Mouse (Mus musculus) midbrain, embryonic 11.5 days (tissue): ENCODE measurements at regions not wholly inside any gene's neighbourhood (a gene's known extent, or its start where the extent isn't known, plus 50 kb on each side); places are given as distances from the start of the nearest gene placed in this dataset.

ENCODE experiments used
- ATAC-seq: fragments of 200-750 bp; cut with Nextera tagmentation; 2 replicates; pipeline ENCODE4 v1.8.0; 2017; ENCODE audit warnings: moderate TSS enrichment, moderate library complexity; ENCODE audit not compliant: low FRiP score
- DNase-seq: peaks from one replicate; pipeline ENCODE4 v3.0.0; 2015; ENCODE audit warnings: low spot score; ENCODE audit errors: missing footprints
- H3K27ac ChIP-seq: fragments of 300-500 bp; sonication (generic); 2 replicates; pipeline ENCODE4 v1.5.1; 2014; ENCODE audit warnings: low read depth, low read length
- H3K27me3 ChIP-seq: fragments of 300-500 bp; sonication (generic); 2 replicates; pipeline ENCODE4 v1.6.1; 2014; ENCODE audit warnings: mild to moderate bottlenecking, low read length, moderate library complexity, mixed read lengths; ENCODE audit not compliant: control insufficient read depth, insufficient read depth
- H3K36me3 ChIP-seq: fragments of 300-500 bp; sonication (generic); 2 replicates; pipeline ENCODE4 v1.6.1; 2014; ENCODE audit warnings: mild to moderate bottlenecking, low read length, moderate library complexity, mixed read lengths; ENCODE audit not compliant: control insufficient read depth, insufficient read depth
- H3K4me1 ChIP-seq: fragments of 300-500 bp; sonication (generic); 2 replicates; pipeline ENCODE4 v1.6.1; 2014; ENCODE audit warnings: low read length; ENCODE audit not compliant: control insufficient read depth, insufficient read depth
- H3K4me2 ChIP-seq: fragments of 300-500 bp; sonication (generic); 2 replicates; pipeline ENCODE4 v1.6.1; 2014; ENCODE audit warnings: mild to moderate bottlenecking, moderate library complexity
- H3K4me3 ChIP-seq: fragments of 300-500 bp; sonication (generic); 2 replicates; pipeline ENCODE4 v1.5.1; 2014; ENCODE audit warnings: low read depth, low read length
- H3K9ac ChIP-seq: fragments of 300-500 bp; sonication (generic); 2 replicates; pipeline ENCODE4 v1.6.1; 2014; ENCODE audit warnings: low read length
- H3K9me3 ChIP-seq: fragments of 300-500 bp; sonication (generic); 2 replicates; pipeline ENCODE4 v1.6.1; 2016; ENCODE audit warnings: low read length; ENCODE audit not compliant: control insufficient read depth
- WGBS: fragments of 180-500 bp; shearing (Covaris S2); extraction: QIAGEN DNeasy Blood & Tissue Kit; methylation state at CpG from one replicate; pipeline ENCODE4 v1.1.7; 2014; 5-methylcytosine and 5-hydroxymethylcytosine counted together

DNA sequence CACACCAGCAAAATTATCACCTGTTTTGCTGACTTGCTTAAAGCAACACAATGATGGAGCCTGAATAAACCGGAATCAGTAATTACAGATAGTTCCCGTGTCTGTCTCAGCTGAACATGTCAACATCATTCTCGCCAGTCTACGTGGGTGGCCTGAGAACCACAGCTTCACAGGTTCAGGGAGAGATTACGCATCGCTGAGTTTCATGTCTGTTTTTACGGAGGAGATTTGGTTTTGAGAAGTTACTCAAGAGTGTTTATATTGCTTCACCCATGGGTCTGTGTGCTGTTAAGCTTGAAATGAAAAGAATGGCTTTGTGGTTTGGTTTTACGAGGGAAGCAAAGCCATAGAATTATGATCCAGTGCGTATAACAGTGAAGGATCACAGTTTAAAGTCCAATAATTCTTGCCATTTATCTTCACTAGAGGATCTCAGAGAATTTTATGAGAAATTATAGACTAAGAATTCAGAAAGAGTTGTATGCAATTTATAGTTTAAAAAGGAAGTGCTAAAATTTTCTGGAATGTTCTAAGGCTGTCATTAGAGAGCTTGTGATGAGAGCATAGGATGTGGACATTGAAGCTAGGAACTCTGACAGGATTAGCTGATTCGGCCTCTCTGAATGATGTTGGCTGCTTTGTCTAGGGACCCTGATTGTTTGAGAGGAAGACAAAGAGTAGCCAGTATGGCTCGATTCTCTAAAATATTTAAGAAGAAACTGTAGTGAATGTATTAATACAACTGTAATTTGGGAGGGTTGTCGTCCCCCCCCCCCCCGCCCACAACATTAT lies 119.4 kb upstream of the Nectin3 start:
- Histone ChIP-seq H3K4me3 (no peak overlapping the region), H3K9ac (no peak overlapping the region), H3K27ac (no peak overlapping the region), H3K4me2 (no peak overlapping the region), H3K9me3 (no peaks in the 10 kb centered on the region), H3K4me1 (no peaks in the 10 kb centered on the region), H3K27me3 (no peaks in the 10 kb centered on the region), H3K36me3 (no peaks in the 10 kb centered on the region)
- ATAC-seq (0 out of 2 replicates have a peak, but pooled peaks have one; percentile 33), DNase-seq (no peak)
- 66% methylated on average over 13 of the region's 13 CpGs for WGBS

DNA sequence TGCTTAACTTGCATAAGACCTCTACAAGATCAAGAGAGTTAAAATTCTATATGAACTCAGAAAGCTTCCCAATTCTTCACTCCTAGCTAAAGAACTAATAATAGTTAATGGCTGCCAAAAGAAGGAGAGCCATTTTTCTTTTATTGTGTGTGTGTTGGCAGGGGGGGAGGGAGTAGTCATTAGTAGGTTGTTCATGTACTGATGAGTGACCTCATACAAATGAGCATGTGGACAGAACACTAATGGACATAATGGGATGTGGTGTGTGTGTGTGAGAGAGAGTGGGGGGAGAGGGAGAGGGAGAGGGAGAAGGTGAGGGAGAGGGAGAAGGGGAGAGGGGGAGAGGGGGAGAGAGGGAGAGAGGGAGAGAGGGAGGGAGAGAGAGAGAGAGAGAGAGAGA lies 118.3 kb upstream of the Nectin3 start:
- H3K27me3 ChIP-seq = no peaks in the 10 kb centered on the region
- H3K36me3 ChIP-seq = no peaks in the 10 kb centered on the region
- no peak overlapping the region for H3K4me3 ChIP-seq
- no peak overlapping the region for H3K27ac ChIP-seq
- H3K9me3 ChIP-seq = no peaks in the 10 kb centered on the region
- DNase-seq (peak; percentile 59), ATAC-seq (no peak; the same call in 1 of the 2 replicates)
- no peak overlapping the region for H3K9ac ChIP-seq
- no peak overlapping the region for H3K4me2 ChIP-seq
- H3K4me1 ChIP-seq = no peaks in the 10 kb centered on the region

- no peak overlapping the region for H3K27ac ChIP-seq
- H3K27me3 ChIP-seq = no peaks in the 10 kb centered on the region
- ATAC-seq (no peak), DNase-seq (no peak)
- H3K4me2 ChIP-seq = no peak overlapping the region
- H3K36me3 ChIP-seq = no peaks in the 10 kb centered on the region
- H3K9ac ChIP-seq = no peak overlapping the region
- H3K9me3 ChIP-seq = no peaks in the 10 kb centered on the region
- WGBS = 85% methylated on average over 5 of the region's 5 CpGs
- H3K4me1 ChIP-seq = no peaks in the 10 kb centered on the region
- no peak overlapping the region for H3K4me3 ChIP-seq
Observed at GRCm38 (mm10) chr16:46613062-46613818, 114.9 kb upstream of the Nectin3 start.

DNA sequence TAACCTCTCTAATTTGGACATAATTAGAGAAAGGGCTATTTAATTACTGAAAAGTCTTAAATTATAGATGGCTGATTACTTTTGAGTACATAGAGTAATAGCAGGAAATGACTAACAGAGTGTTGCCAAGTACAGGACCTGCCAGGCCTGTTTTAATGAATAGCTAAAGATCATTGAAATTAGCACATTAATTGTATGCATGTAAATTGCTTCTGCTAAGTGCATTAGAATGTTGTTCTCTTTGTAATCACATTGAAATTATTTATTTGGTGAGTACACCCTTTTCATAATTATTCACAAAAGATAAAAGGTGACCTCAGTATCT lies 107.5 kb upstream of the Nectin3 start:
- no peaks in the 10 kb centered on the region for H3K9me3 ChIP-seq
- DNase-seq = no peak
- H3K4me3 ChIP-seq = no peak overlapping the region
- H3K4me1 ChIP-seq = peaks cover 2% of the 10 kb centered on the region; the same call in 1 of the 2 replicates
- no peak overlapping the region for H3K9ac ChIP-seq
- H3K36me3 ChIP-seq = no peaks in the 10 kb centered on the region
- H3K27me3 ChIP-seq = no peaks in the 10 kb centered on the region
- no peak for ATAC-seq
- no peak overlapping the region for H3K4me2 ChIP-seq
- H3K27ac ChIP-seq = no peak overlapping the region

DNA sequence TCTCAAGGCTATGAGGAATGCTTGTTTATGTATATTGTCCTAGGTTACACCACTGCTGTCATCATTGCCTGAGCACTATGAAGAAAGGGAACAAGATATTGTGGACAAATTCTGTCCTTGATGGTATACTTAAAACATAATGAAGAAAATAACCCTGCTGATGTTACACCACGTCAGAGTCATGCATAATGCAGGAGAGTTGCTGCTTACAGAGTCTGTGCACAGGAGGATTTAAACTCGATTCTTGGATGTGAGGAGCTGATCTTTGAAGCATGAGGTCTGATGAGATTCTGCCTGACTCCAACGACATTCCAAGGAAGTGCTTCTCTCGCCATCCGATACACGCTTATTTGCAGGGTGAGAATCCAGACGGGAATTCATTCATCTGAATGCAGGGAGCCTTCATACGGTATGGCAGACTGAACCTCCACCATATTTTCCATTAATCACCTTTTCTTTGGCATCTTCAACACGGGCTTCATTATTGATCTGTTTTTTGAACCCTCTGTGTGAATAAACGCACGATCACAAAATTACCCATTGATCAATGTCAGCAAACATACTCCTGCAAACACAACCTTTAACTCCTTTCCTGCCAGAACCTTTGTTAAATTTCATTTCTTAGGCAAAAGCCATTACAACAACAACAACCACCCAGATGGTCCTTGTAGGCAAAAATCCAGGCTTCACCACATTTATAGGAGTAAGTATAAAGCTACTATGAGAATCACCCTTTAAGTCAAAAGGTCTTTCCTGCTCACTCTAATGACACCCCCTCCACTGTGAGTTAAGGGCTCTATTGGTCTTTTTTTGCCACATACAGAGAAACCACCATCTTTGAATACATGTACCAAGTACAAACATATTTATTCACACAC lies 106.9 kb upstream of the Nectin3 start:
- Histone ChIP-seq H3K27ac (no peak overlapping the region; the same call in 1 of the 2 replicates), H3K9me3 (no peaks in the 10 kb centered on the region)
- 60% methylated on average over 11 of the region's 11 CpGs for WGBS

DNA sequence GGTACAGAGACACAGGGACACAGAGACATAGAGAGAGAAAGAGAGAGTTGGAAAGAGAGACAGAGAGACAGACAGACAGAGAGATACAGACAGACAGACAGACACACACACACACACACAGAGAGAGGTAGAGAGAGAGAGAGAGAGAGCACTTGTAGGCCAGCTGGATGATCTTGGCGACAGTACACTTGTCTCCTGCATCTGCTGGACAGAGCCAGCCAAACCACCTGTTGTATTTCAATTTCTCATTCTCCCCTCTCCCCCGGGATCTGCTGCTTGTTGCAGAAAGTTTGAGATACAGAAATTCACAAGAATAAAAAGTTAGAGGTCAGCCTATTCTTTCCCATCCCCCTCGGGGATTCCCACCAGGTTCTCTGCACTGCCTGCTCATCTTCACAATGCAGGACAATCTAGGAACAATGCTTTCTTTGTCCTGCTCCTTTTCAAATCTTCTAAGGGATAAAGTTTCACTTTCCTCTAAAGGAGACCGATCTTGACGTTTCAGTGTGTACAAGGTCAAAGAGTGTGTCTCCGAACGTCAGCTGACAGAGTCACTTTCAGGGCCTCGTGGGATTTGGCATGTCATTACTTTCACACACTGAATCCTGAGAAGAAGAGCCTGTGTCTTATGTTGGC lies 94.4 kb upstream of the Nectin3 start:
- H3K9me3 ChIP-seq = no peaks in the 10 kb centered on the region
- no peak for DNase-seq
- 12% methylated on average over 8 of the region's 8 CpGs for WGBS
- no peaks in the 10 kb centered on the region for H3K27me3 ChIP-seq
- peak; percentile 50; the same call in 1 of the 2 replicates for ATAC-seq
- no peak overlapping the region for H3K27ac ChIP-seq
- H3K9ac ChIP-seq = no peak overlapping the region
- no peak overlapping the region for H3K4me3 ChIP-seq
- H3K4me1 ChIP-seq = peaks cover 3% of the 10 kb centered on the region; the same call in 1 of the 2 replicates
- H3K36me3 ChIP-seq = no peaks in the 10 kb centered on the region
- no peak overlapping the region for H3K4me2 ChIP-seq

More for the DNA sequence above, 106.9 kb upstream of the Nectin3 start:
- Histone ChIP-seq H3K4me3 (no peak overlapping the region), H3K9ac (no peak overlapping the region), H3K4me1 (peaks cover 2% of the 10 kb centered on the region; the same call in 1 of the 2 replicates), H3K36me3 (no peaks in the 10 kb centered on the region), H3K4me2 (no peak overlapping the region), H3K27me3 (no peaks in the 10 kb centered on the region)
- ATAC-seq (peak; percentile 66; the same call in 1 of the 2 replicates), DNase-seq (no peak)

DNA sequence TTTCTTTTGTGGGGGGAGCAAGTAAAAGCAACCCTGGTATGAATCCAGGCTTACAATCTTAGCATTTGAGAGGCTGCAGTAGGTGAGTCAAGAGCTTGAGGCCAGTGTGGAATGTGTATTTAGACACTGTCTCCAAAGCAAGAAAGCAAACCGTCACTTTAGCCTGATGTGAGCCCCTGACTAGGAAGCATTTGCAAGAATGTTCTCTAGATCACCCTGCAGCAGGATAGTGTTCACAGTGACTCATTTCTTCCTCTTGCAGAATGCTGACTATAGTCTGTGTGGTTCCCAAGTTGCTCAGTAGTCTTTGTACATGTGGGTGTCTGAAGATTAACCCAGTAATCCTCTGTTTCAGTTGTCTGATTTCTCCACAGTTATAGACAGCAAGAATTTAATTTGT lies 88.7 kb upstream of the Nectin3 start:
- Histone ChIP-seq H3K9me3 (no peaks in the 10 kb centered on the region), H3K27me3 (no peaks in the 10 kb centered on the region), H3K4me3 (no peak overlapping the region), H3K4me2 (no peak overlapping the region), H3K36me3 (no peaks in the 10 kb centered on the region), H3K27ac (no peak overlapping the region), H3K9ac (no peak overlapping the region), H3K4me1 (no peaks in the 10 kb centered on the region)
- DNase-seq (no peak), ATAC-seq (no peak)
- WGBS = 65% methylated on average over 1 of the region's 1 CpGs

DNA sequence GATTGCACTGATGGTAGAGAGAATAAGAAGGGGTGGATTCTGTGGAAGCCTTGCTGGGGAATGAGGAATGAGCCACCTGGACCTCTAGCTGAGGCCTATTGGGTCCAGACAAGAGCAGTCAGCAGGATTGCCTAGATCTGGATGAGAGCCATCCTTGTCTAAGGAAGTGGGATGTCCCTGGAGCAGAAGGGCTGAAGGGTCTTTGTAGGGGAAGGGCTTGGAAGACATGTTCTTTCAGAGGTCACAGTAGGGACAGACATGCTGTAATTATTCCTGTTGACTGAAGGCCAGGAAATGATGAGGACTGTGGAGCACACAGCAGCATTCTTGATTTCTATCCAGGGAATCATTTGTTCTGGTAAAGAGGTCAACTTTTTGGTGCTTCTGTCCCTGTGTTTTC lies 86.2 kb upstream of the Nectin3 start:
- H3K27me3 ChIP-seq = no peaks in the 10 kb centered on the region
- H3K9me3 ChIP-seq = no peaks in the 10 kb centered on the region
- no peak overlapping the region for H3K27ac ChIP-seq
- H3K4me3 ChIP-seq = no peak overlapping the region
- ATAC-seq (no peak), DNase-seq (no peak)
- H3K9ac ChIP-seq = no peak overlapping the region
- H3K4me1 ChIP-seq = no peaks in the 10 kb centered on the region
- H3K4me2 ChIP-seq = no peak overlapping the region
- H3K36me3 ChIP-seq = no peaks in the 10 kb centered on the region
